Mouse (Mus musculus): ENCODE measurements around the gene Aim2. TPM values are rescaled to one million over a fixed set of nuclear protein-coding genes. Genes with fewer than 3 reads are reported as not detected.

The Aim2 gene
- polyA plus RNA-seq, 1 experiment from 2014 or later: 1.6 TPM

DNA sequence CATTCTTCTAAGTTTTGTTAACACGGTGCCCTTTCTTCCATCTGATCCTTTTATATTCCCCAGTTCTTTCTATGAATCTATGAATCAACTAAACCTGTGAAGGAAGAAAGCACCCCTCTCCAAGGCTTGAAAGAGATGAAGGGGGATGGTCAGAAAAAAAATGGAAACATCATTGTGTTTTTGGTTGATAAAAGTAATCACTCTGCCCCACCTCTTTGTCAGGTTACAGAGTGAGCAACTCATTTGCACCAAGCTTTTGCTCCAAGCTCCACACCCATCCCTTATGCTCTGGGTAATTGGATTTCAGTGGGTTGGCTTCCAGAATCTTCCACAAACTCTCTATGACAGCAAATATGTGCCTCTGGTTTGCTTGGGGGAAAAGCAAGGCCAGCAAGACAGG lies 25.3 kb upstream of the Aim2 start:
- H3K4me1 ChIP-seq (ENCODE audit: control insufficient read depth, insufficient read depth, low read depth, low read length): peaks cover 3% of the 10 kb centered on the region; the same call in 1 of the 2 replicates
- no peak for ATAC-seq
- WGBS: 87% methylated on average over 1 of the region's 1 CpGs
- H3K4me3 ChIP-seq (ENCODE audit: low read length): no peak overlapping the region
- H3K27ac ChIP-seq (ENCODE audit: low read depth, low read length): no peak overlapping the region
- no peaks in the 10 kb centered on the region for H3K9me3 ChIP-seq (ENCODE audit: control insufficient read depth, low read length)
- H3K9ac ChIP-seq (ENCODE audit: low read depth, low read length): no peak overlapping the region
- no peak overlapping the region for H3K4me2 ChIP-seq (ENCODE audit: low read length)
- no peaks in the 10 kb centered on the region for H3K27me3 ChIP-seq (replicated peaks; ENCODE audit: control insufficient read depth, insufficient read depth, low read length)
- H3K36me3 ChIP-seq (ENCODE audit: control insufficient read depth, insufficient read depth, low read length): no peaks in the 10 kb centered on the region

- Histone ChIP-seq H3K4me2 (ENCODE audit: low read length) (no peak overlapping the region), H3K36me3 (ENCODE audit: control insufficient read depth, insufficient read depth, low read length) (no peaks in the 10 kb centered on the region), H3K4me1 (ENCODE audit: control insufficient read depth, insufficient read depth, low read depth, low read length) (peaks cover 1% of the 10 kb centered on the region; the same call in 1 of the 2 replicates), H3K27me3 (replicated peaks; ENCODE audit: control insufficient read depth, insufficient read depth, low read length) (no peaks in the 10 kb centered on the region), H3K9ac (ENCODE audit: low read depth, low read length) (no peak overlapping the region), H3K27ac (ENCODE audit: low read depth, low read length) (no peak overlapping the region), H3K4me3 (ENCODE audit: low read length) (no peak overlapping the region), H3K9me3 (ENCODE audit: control insufficient read depth, low read length) (no peaks in the 10 kb centered on the region)
- WGBS: 82% methylated on average over 1 of the region's 1 CpGs
- no peak for ATAC-seq
Measured at GRCm38 (mm10) chr1:173326552-173326951, 24.1 kb upstream of the Aim2 start.

GRCm38 (mm10) chr1:173328446-173328845 lies 22.2 kb upstream of the Aim2 start:
- 47% methylated on average over 8 of the region's 8 CpGs for WGBS
- no peaks in the 10 kb centered on the region for H3K36me3 ChIP-seq (ENCODE audit: control insufficient read depth, insufficient read depth, low read length)
- H3K4me3 ChIP-seq (ENCODE audit: low read length): no peak overlapping the region
- no peaks in the 10 kb centered on the region for H3K27me3 ChIP-seq (replicated peaks; ENCODE audit: control insufficient read depth, insufficient read depth, low read length)
- no peak for ATAC-seq
- H3K9ac ChIP-seq (ENCODE audit: low read depth, low read length): no peak overlapping the region
- H3K9me3 ChIP-seq (ENCODE audit: control insufficient read depth, low read length): no peaks in the 10 kb centered on the region
- H3K4me1 ChIP-seq (ENCODE audit: control insufficient read depth, insufficient read depth, low read depth, low read length): no peaks in the 10 kb centered on the region
- H3K27ac ChIP-seq (ENCODE audit: low read depth, low read length): no peak overlapping the region
- no peak overlapping the region for H3K4me2 ChIP-seq (ENCODE audit: low read length)

DNA sequence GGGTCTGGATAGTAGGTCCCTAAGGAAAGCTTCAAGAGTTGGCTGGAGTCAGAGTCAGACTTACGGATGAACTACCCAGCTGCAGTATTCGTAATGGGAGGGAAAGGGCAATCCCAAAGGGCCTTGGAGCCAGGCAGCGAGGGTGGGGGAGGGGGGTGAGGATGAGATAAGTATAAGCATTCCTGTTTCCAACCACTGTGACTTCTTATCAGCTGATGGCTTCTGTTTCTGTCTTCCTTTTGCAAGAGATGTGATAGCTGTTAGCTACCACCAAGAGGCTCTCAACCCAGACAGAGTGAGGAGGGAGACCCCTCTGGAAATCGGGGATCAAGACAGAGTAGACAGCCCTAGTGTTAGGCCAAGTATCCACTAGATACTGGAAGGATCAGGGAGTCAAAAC lies 21.5 kb upstream of the Aim2 start:
- no peak for ATAC-seq
- H3K27ac ChIP-seq (ENCODE audit: low read depth, low read length): 0 out of 2 replicates have a peak overlapping the region, but pooled peaks have one; percentile 13
- H3K4me2 ChIP-seq (ENCODE audit: low read length): no peak overlapping the region
- no peaks in the 10 kb centered on the region for H3K4me1 ChIP-seq (ENCODE audit: control insufficient read depth, insufficient read depth, low read depth, low read length)
- WGBS: 50% methylated on average over 4 of the region's 4 CpGs
- no peaks in the 10 kb centered on the region for H3K27me3 ChIP-seq (replicated peaks; ENCODE audit: control insufficient read depth, insufficient read depth, low read length)
- H3K4me3 ChIP-seq (ENCODE audit: low read length): no peak overlapping the region
- H3K36me3 ChIP-seq (ENCODE audit: control insufficient read depth, insufficient read depth, low read length): no peaks in the 10 kb centered on the region
- no peaks in the 10 kb centered on the region for H3K9me3 ChIP-seq (ENCODE audit: control insufficient read depth, low read length)
- H3K9ac ChIP-seq (ENCODE audit: low read depth, low read length): no peak overlapping the region

DNA sequence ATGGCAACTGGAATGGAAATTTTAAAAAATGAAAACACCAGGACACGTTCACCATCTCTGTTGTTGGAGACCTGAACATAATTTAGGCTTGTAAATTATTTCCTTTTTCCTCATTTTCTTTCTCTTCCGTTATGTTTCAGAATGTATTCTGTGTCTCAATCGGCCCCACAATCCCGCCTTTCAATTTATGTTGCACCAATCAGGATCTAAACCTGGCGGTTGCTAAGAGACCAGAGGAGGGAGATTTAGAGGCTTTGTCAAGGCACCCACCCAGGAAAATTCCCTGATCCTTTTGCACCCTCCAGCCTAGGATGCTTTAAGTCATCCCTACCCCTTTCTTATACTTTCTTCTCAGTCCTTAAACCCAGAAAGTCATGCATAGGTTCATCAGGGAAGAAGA lies 20.9 kb upstream of the Aim2 start:
- peak; percentile 34; the same call in 1 of the 2 replicates for ATAC-seq

DNA sequence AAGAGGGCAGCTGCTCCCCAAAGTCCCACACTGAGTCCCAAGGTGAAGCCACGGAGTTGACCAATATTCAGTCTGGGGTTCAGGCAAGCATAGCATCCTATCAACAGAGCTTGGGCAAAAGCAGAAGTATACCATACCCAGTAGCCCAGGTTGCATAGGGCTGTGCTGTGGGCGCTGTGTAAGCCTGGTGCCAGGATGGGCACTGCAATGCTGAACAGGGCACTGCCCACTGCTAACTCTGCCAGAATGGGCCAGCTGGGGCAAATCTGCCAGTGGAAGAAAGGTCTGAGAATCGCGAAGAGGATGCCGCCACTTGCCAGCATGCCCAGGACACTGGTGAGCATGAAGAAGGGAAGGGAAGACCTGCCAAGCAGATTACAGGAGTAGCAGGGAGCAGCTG lies 18.3 kb upstream of the Aim2 start:
- ATAC-seq: peak; percentile 37
- H3K27me3 ChIP-seq (replicated peaks; ENCODE audit: control insufficient read depth, insufficient read depth, low read length): no peaks in the 10 kb centered on the region
- no peaks in the 10 kb centered on the region for H3K36me3 ChIP-seq (ENCODE audit: control insufficient read depth, insufficient read depth, low read length)
- no peak overlapping the region for H3K9ac ChIP-seq (ENCODE audit: low read depth, low read length)
- H3K4me1 ChIP-seq (ENCODE audit: control insufficient read depth, insufficient read depth, low read depth, low read length): no peaks in the 10 kb centered on the region
- WGBS: 84% methylated on average over 5 of the region's 5 CpGs
- no peaks in the 10 kb centered on the region for H3K9me3 ChIP-seq (ENCODE audit: control insufficient read depth, low read length)
- H3K4me2 ChIP-seq (ENCODE audit: low read length): no peak overlapping the region
- no peak overlapping the region for H3K27ac ChIP-seq (ENCODE audit: low read depth, low read length)
- no peak overlapping the region for H3K4me3 ChIP-seq (ENCODE audit: low read length)

More for the DNA sequence above, 20.9 kb upstream of the Aim2 start:
- H3K4me1 ChIP-seq (ENCODE audit: control insufficient read depth, insufficient read depth, low read depth, low read length): no peaks in the 10 kb centered on the region
- H3K4me3 ChIP-seq (ENCODE audit: low read length): no peak overlapping the region
- no peak overlapping the region for H3K4me2 ChIP-seq (ENCODE audit: low read length)
- H3K9me3 ChIP-seq (ENCODE audit: control insufficient read depth, low read length): no peaks in the 10 kb centered on the region
- no peaks in the 10 kb centered on the region for H3K36me3 ChIP-seq (ENCODE audit: control insufficient read depth, insufficient read depth, low read length)
- 56% methylated on average over 5 of the region's 5 CpGs for WGBS
- no peaks in the 10 kb centered on the region for H3K27me3 ChIP-seq (replicated peaks; ENCODE audit: control insufficient read depth, insufficient read depth, low read length)
- no peak overlapping the region for H3K27ac ChIP-seq (ENCODE audit: low read depth, low read length)
- no peak overlapping the region for H3K9ac ChIP-seq (ENCODE audit: low read depth, low read length)

DNA sequence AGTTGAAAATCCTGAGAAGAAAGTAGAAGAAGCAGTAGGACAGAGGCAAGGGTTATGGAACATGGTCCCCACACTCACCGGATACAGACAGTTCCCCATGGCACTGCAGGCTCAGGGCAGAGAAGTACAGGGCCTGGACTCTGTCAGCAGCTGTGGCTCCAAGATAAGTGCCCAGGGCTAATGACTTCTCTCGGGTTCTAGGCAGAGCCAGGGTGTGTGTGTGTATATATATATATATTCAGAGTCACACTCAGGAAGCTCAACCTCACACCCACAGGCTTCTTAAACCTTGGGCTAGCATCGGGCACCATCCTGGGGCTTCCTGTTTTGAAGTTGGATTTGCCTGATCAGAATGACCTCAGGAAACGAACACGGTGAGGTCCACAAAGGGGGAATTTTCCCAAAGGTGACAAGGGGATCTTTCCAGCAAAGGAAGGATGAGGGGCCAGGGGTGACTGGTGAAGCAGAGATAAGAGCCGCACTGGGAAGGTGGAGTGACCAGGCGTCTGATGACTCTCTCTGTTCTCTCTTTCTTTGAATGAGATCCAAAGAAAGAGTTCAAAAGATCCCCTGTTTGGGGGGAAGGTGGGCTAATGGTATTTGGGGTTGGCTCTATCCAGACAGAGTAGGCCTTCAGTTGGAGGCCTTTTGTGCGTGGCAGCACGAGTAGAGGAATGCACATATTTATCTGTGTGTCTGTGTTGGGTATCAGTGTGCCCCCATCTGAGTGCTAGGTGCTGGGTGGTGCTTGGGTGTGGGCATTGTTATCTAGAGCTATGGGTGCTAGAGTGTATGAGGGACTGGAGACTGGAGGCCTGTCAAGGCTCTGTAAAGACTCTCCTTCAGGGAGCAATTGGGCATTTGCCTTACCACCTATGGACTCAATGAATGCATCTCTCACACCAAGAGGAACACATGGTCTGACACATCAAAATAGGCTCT lies 17.1 kb upstream of the Aim2 start, which contains the start of gene Ackr1:
TSS of gene Ackr1 (minus strand) at position 439 of the 942 bp plus-strand sequence.
- Histone ChIP-seq H3K4me1 (ENCODE audit: control insufficient read depth, insufficient read depth, low read depth, low read length) (no peaks in the 10 kb centered on the region), H3K4me2 (ENCODE audit: low read length) (no peak within 1 kb of the TSS), H3K36me3 (ENCODE audit: control insufficient read depth, insufficient read depth, low read length) (peaks cover 3% of the 10 kb centered on the region; the same call in 1 of the 2 replicates), H3K9ac (ENCODE audit: low read depth, low read length) (no peak within 1 kb of the TSS), H3K4me3 (ENCODE audit: low read length) (no peak within 1 kb of the TSS), H3K9me3 (ENCODE audit: control insufficient read depth, low read length) (no peaks in the 10 kb centered on the region), H3K27me3 (replicated peaks; ENCODE audit: control insufficient read depth, insufficient read depth, low read length) (no peaks in the 10 kb centered on the region), H3K27ac (ENCODE audit: low read depth, low read length) (no peak within 1 kb of the TSS)
- no peak for ATAC-seq
- WGBS: 78% methylated on average over 9 of the region's 9 CpGs

DNA sequence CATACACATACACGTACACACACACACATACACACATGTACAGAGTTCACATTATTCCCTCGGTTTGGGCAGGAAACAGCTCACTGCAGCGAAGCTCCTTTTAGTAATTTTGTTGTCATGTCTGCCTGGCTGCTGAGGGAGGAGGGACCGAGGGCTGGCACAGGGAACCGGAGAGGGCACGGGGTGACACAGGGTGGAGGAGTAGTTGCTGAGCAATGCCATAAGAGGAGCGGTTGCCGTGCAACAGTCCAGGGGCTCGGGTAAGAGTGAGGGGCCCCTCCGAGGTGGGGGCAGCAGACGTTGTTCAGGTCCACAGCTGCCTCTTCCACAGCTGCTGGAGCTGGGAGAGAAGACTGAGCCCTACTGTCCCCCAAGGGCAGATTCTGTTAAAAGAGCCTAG lies 14.8 kb upstream of the Aim2 start:
- H3K36me3 ChIP-seq (ENCODE audit: control insufficient read depth, insufficient read depth, low read length): peaks cover 14% of the 10 kb centered on the region
- no peaks in the 10 kb centered on the region for H3K27me3 ChIP-seq (replicated peaks; ENCODE audit: control insufficient read depth, insufficient read depth, low read length)
- no peaks in the 10 kb centered on the region for H3K4me1 ChIP-seq (ENCODE audit: control insufficient read depth, insufficient read depth, low read depth, low read length)
- ATAC-seq: no peak
- H3K27ac ChIP-seq (ENCODE audit: low read depth, low read length): peak overlapping the region; percentile 40; the same call in 1 of the 2 replicates
- no peaks in the 10 kb centered on the region for H3K9me3 ChIP-seq (ENCODE audit: control insufficient read depth, low read length)
- H3K9ac ChIP-seq (ENCODE audit: low read depth, low read length): no peak overlapping the region
- no peak overlapping the region for H3K4me2 ChIP-seq (ENCODE audit: low read length)
- no peak overlapping the region for H3K4me3 ChIP-seq (ENCODE audit: low read length)
- 44% methylated on average over 11 of the region's 11 CpGs for WGBS

GRCm38 (mm10) chr1:173337008-173337407 lies 13.7 kb upstream of the Aim2 start:
- H3K4me2 ChIP-seq (ENCODE audit: low read length): no peak overlapping the region
- WGBS: 90% methylated on average over 10 of the region's 10 CpGs
- H3K9me3 ChIP-seq (ENCODE audit: control insufficient read depth, low read length): no peaks in the 10 kb centered on the region
- no peak overlapping the region for H3K9ac ChIP-seq (ENCODE audit: low read depth, low read length)
- no peak overlapping the region for H3K4me3 ChIP-seq (ENCODE audit: low read length)
- H3K36me3 ChIP-seq (ENCODE audit: control insufficient read depth, insufficient read depth, low read length): peaks cover 18% of the 10 kb centered on the region
- ATAC-seq: no peak
- H3K4me1 ChIP-seq (ENCODE audit: control insufficient read depth, insufficient read depth, low read depth, low read length): no peaks in the 10 kb centered on the region
- no peak overlapping the region for H3K27ac ChIP-seq (ENCODE audit: low read depth, low read length)
- no peaks in the 10 kb centered on the region for H3K27me3 ChIP-seq (replicated peaks; ENCODE audit: control insufficient read depth, insufficient read depth, low read length)

All from hindbrain, embryonic 16.5 days (tissue).